9 mouse cellular contexts compared by ENCODE assay signal in the genomic region with DNA sequence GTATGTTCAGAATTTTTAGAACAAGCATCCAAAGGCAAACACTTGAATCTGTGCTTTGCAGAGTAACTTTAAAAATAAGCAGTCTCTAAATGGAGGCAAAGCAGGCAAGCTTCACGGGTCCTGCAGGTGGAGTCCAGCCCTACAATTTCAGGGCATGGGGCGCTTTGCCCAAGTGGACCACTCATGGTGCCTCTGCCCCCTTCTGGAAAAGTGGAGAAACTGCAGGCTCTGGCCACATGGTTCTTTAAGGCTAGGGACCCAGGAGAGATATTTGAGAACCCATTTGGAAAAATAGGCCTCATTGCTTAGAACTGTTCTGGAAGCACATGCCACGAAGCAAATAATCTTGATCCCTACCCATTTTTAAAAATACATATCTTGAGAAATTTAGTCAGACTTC. TPM values are rescaled to one million over a fixed set of nuclear protein-coding genes. Genes with fewer than 3 reads are reported as not detected.
DNase-seq lines count a peak whose midpoint lies in the region; ATAC-seq lines count a peak whose summit lies in the region.
"Had no signal": no experiment of that assay in that cellular context is flagged by ENCODE, and none has a peak within 500 bp of the region (broad histone marks: within the 10 kb centered on the region; RNA-seq: fewer than 3 reads in every experiment).

No protein-coding gene starts in this region.

- no peak overlapping the region for H3K4me3 ChIP-seq in embryonic facial prominence, embryonic 10.5 days
- H3K4me3 ChIP-seq: megakaryocyte, embryonic 14.5 days had no signal

- no peaks in the 10 kb centered on the region for H3K36me3 ChIP-seq in embryonic facial prominence, embryonic 10.5 days (replicated peaks)
- H3K36me3 ChIP-seq in splenic B cell, adult 2 months (ENCODE audit: control insufficient read depth, insufficient read depth, low read length, poor library complexity, severe bottlenecking), result no peaks in the 10 kb centered on the region

- intact Hi-C loops in heart, postnatal 25 days (cut with DNase I), result loop anchor here (1.0 to 5.0 kb wide), 2 partner anchors 86 to 102 kb away; a partner anchor contains a TSS

- no peaks in the 10 kb centered on the region for H3K4me1 ChIP-seq in embryonic facial prominence, embryonic 10.5 days

- no peaks in the 10 kb centered on the region for H3K27me3 ChIP-seq in embryonic facial prominence, embryonic 10.5 days (replicated peaks; ENCODE audit: low read depth, poor library complexity, severe bottlenecking)
- H3K27me3 ChIP-seq in splenic B cell, adult 2 months (ENCODE audit: control insufficient read depth, insufficient read depth, low read length, poor library complexity, severe bottlenecking), result no peaks in the 10 kb centered on the region

- H3K9me3 ChIP-seq in embryonic facial prominence, embryonic 10.5 days, result peaks cover 6% of the 10 kb centered on the region; the same call in 1 of the 2 replicates

- H3K27ac ChIP-seq in embryonic facial prominence, embryonic 10.5 days (replicated peaks), result no peak overlapping the region

- peak; percentile 44 for DNase-seq in cerebellum, adult 11 months
- DNase-seq in adrenal gland, adult 8-10 months, result peak; percentile 45
- peak; percentile 72 for DNase-seq in embryonic facial prominence, embryonic 10.5 days (ENCODE audit: low spot score)
- peak; percentile 46 for DNase-seq in heart, postnatal 25 days (ENCODE audit: low spot score)
- DNase-seq in left cerebral cortex, adult 11 months (ENCODE audit: low spot score), result peak; percentile 22
- DNase-seq in monocyte, adult 2 months (ENCODE audit: low read depth in 1 of 2, low spot score in 2 of 2), result peak; percentile 30 to 47
- DNase-seq in splenic B cell, adult 2 months (ENCODE audit: low read depth, low spot score), result peak; percentile 85

- WGBS in embryonic facial prominence, embryonic 10.5 days, result 2% methylated on average over 3 of the region's 3 CpGs

- ATAC-seq in cerebellum, adult (ENCODE audit: insufficient number of reproducible peaks, low FRiP score, low TSS enrichment), result no peak

RNA-seq across cellular contexts. Expression of a gene that starts 30.5 kb away (rescaled TPM):
- 10 to 100 TPM; 21.2 to 31.2 (median 27.3) TPM for total RNA-seq in adrenal gland, adult 8-10 months (2022)
- polyA plus RNA-seq in embryonic facial prominence, embryonic 10.5 days (2016; fragmentation: Nextera tagmentation; extraction: Ambion mirVana), result 7.3 and 8.2 TPM in 2 replicates
- total RNA-seq in heart, postnatal 25 days (2021), result 10 to 100 TPM; 13.8 to 17.7 TPM

RNA-seq across cellular contexts. Expression of a gene that starts 35.8 kb away (rescaled TPM):
- 10 to 100 TPM; 58.2 to 83.0 (median 73.1) TPM for total RNA-seq in adrenal gland, adult 8-10 months (2022)
- polyA plus RNA-seq in embryonic facial prominence, embryonic 10.5 days (2016; fragmentation: Nextera tagmentation; extraction: Ambion mirVana), result 16.5 and 16.6 TPM in 2 replicates
- total RNA-seq in heart, postnatal 25 days (2021), result 100 to 1,000 TPM; 213 to 236 TPM

Comparison
In these comparisons a context has a peak if more than half of its experiments do, and no peak if none do; other contexts are left out.
1. DNase-seq: peak in every context shown above with its lines; median percentile 85 in splenic B cell, adult 2 months; 72 in embryonic facial prominence, embryonic 10.5 days; 46 in heart, postnatal 25 days; 45 in adrenal gland, adult 8-10 months; 44 in cerebellum, adult 11 months; 38 in monocyte, adult 2 months; 22 in left cerebral cortex, adult 11 months.